Mouse (Mus musculus) mesoderm, embryonic 11.5 days (tissue): Measurements from ENCODE around the gene Rbm4.
"Not testable (repeated sequence)": the region's sequence is repeated elsewhere in the genome, so short reads cannot be mapped to it uniquely, and the experiment has no call there.

ENCODE experiments used
- DNase-seq: peaks from one replicate; pipeline ENCODE4 v3.0.0-alpha.2; 2012; ENCODE audit warnings: low read depth, low spot score

Gene Rbm4

GRCm38 (mm10) chr19:4793831-4794422 lies at the start of gene Rbm4:
Rbm4 (minus strand) TSS chr19:4793901.
- peak; percentile 100 for DNase-seq

- no peak for DNase-seq
These were observed 48.9 kb upstream of the Rbm4 start for GRCm38 (mm10) chr19:4842611-4843010.

GRCm38 (mm10) chr19:4840848-4841247 lies 47.1 kb upstream of the Rbm4 start:
- DNase-seq: no peak

- DNase-seq: peak; percentile 96
These were observed 45.4 kb upstream of the Rbm4 start, which contains the start of the genes Ccs and Ccdc87 for GRCm38 (mm10) chr19:4839149-4839548. Ccs (minus strand) TSS chr19:4839332. Ccdc87 (plus strand) TSS chr19:4839366.

- no peak for DNase-seq
These were observed 44.9 kb upstream of the Rbm4 start for GRCm38 (mm10) chr19:4838526-4839140.

GRCm38 (mm10) chr19:4837049-4837448 lies 43.3 kb upstream of the Rbm4 start:
- DNase-seq: no peak

GRCm38 (mm10) chr19:4836096-4836495 lies 42.4 kb upstream of the Rbm4 start:
- DNase-seq: no peak

GRCm38 (mm10) chr19:4833977-4834376 lies 40.3 kb upstream of the Rbm4 start:
- DNase-seq: no peak

- no peak for DNase-seq
These were observed 35.5 kb upstream of the Rbm4 start for GRCm38 (mm10) chr19:4829156-4829555.

GRCm38 (mm10) chr19:4828444-4829114 lies 34.9 kb upstream of the Rbm4 start:
- no peak for DNase-seq

GRCm38 (mm10) chr19:4820678-4821303 lies 27.1 kb upstream of the Rbm4 start:
- DNase-seq: no peak

- no peak for DNase-seq
These were observed 23.6 kb upstream of the Rbm4 start for GRCm38 (mm10) chr19:4817182-4817835.

GRCm38 (mm10) chr19:4813015-4813414 lies 19.3 kb upstream of the Rbm4 start:
- peak; percentile 29 for DNase-seq

- not testable (repeated sequence) for DNase-seq
These were observed 18.7 kb upstream of the Rbm4 start for GRCm38 (mm10) chr19:4812334-4812949.

- DNase-seq: no peak
These were observed 18.2 kb upstream of the Rbm4 start for GRCm38 (mm10) chr19:4811909-4812242.

GRCm38 (mm10) chr19:4811063-4811908 lies 17.6 kb upstream of the Rbm4 start, which contains the start of the genes Gm21992 and Rbm14:
Gm21992 (minus strand) TSS chr19:4811612.
Rbm14 (minus strand) TSS chr19:4811634.
- DNase-seq: peak; percentile 99

GRCm38 (mm10) chr19:4810746-4811062 lies 17.0 kb upstream of the Rbm4 start:
- DNase-seq: no peak

- no peak for DNase-seq
These were observed 16.6 kb upstream of the Rbm4 start for GRCm38 (mm10) chr19:4810309-4810708.

- no peak for DNase-seq
These were observed 9.6 kb upstream of the Rbm4 start for GRCm38 (mm10) chr19:4803283-4803682.

- no peak for DNase-seq
These were observed 9.0 kb upstream of the Rbm4 start for GRCm38 (mm10) chr19:4802691-4803091.

- DNase-seq: no peak
These were observed 5.4 kb upstream of the Rbm4 start for GRCm38 (mm10) chr19:4799083-4799482.
